Mouse (Mus musculus) liver, adult 2 months (tissue): ENCODE results near the gene Cep295.

Experiments
- CTCF ChIP-seq: fragments of 200-500 bp; IDR thresholded peaks from 2 replicates; pipeline ENCODE4 v1.5.1; 2011; ENCODE audit warnings: low read depth, low read length, control low read depth
- POLR2A ChIP-seq: fragments of 200-500 bp; IDR thresholded peaks from 2 replicates; pipeline ENCODE4 v1.6.1; 2011; ENCODE audit warnings: low read length, control low read depth; ENCODE audit not compliant: insufficient read depth; ENCODE audit errors: extremely low read depth

DNA sequence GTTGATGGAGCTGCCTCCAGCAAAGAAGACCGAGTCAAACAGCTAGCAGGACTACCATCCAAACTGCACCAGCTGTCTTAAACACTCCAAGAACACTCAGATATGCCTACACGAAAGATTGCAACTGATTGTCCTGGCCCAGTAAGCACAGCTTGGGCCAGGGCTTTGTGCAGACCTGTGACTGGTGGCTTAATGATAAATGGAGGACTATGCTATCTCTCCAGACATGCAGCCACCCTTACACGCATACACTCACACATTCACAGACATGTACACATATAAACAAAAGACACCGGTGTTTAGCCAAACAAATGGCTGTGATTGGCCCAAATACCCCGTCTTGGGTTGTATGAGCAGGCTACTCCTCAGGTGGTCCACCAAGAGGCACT, 77.1 kb downstream of the Cep295 start:
- TF ChIP-seq CTCF (no peak), POLR2A (no peak)
